In the genomic region with DNA sequence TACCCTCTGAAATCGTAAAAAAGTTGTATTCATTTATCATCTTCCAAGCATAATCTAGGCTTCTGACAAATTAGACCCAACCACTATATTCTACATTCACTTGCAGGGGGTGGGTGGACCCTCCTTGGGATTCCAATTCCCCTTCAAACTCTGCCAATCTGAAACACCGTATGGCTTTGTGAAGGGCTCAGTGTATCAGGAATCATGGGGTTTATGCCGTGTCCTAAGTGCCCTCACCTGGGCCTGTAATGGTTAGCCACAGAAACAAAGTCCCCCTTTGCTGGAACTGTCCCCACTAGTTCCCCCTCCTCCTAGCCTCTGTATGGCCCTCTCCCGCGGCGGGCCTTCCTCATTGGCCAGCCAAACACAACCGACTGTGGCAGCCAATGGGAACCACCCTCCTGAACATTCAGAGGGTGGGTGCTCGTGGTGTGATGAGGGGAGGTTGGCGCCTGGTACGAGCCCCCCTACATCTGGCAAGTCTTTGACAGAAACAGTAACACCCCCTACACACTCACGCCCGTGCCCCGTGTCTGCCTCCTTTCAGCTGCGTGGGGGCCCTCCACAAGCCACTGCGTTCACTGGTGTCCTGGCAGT, we compare ENCODE assay signal across 7 mouse cellular contexts. TPM values are rescaled to one million over a fixed set of nuclear protein-coding genes. Genes with fewer than 3 reads are reported as not detected.
DNase-seq lines count a peak whose midpoint lies in the region; ATAC-seq and TF ChIP-seq lines count a peak whose summit lies in the region.

No protein-coding gene starts in this region.

- no peak overlapping the region for H3K27ac ChIP-seq in testis, adult 2 months (ENCODE audit: control insufficient read depth, insufficient read depth, low read depth, low read length)
- H3K27ac ChIP-seq in embryonic facial prominence, embryonic 10.5 days (replicated peaks), result peak overlapping the region; percentile 77
- H3K27ac ChIP-seq in intestine, embryonic 15.5 days, result no peak overlapping the region

- H3K9me3 ChIP-seq in embryonic facial prominence, embryonic 10.5 days, result no peaks in the 10 kb centered on the region
- H3K9me3 ChIP-seq in intestine, embryonic 15.5 days, result no peaks in the 10 kb centered on the region

- H3K36me3 ChIP-seq in testis, adult 2 months (ENCODE audit: control insufficient read depth, insufficient read depth, low read length), result no peaks in the 10 kb centered on the region
- no peaks in the 10 kb centered on the region for H3K36me3 ChIP-seq in embryonic facial prominence, embryonic 10.5 days (replicated peaks)
- H3K36me3 ChIP-seq in intestine, embryonic 15.5 days, result no peaks in the 10 kb centered on the region

- H3K4me2 ChIP-seq in intestine, embryonic 15.5 days (replicated peaks), result peak overlapping the region; percentile 82

- 28% methylated on average over 15 of the region's 15 CpGs for WGBS in embryonic facial prominence, embryonic 10.5 days
- WGBS in intestine, embryonic 15.5 days, result 30% methylated on average over 15 of the region's 15 CpGs

- H3K4me3 ChIP-seq in testis, adult 2 months (ENCODE audit: control insufficient read depth, low read depth, low read length), result peak overlapping the region; percentile 73
- H3K4me3 ChIP-seq in embryonic facial prominence, embryonic 10.5 days, result peak overlapping the region; percentile 60
- H3K4me3 ChIP-seq in intestine, embryonic 15.5 days (replicated peaks), result peak overlapping the region; percentile 43

- ATAC-seq in intestine, embryonic 15.5 days, result peak; percentile 61
- peak; percentile 32; the same call in 1 of the 2 replicates for ATAC-seq in megakaryocyte progenitor cell, adult 5-6 weeks (replicated peaks; ENCODE audit: poor library complexity)

- DNase-seq in testis, postnatal 10 days (ENCODE audit: low spot score), result no peak
- DNase-seq in embryonic facial prominence, embryonic 10.5 days (ENCODE audit: low spot score), result peak; percentile 66
- peak; percentile 8 for DNase-seq in testis, postnatal 14 days (ENCODE audit: low spot score)
- no peak for DNase-seq in urinary bladder, postnatal 10 days (ENCODE audit: low spot score)

- no peak for TF ChIP-seq CTCF in testis, adult 2 months (IDR thresholded peaks at IDR 0.05; ENCODE audit: control insufficient read depth, insufficient read depth, insufficient replicate concordance, low read depth, low read length)

- H3K27me3 ChIP-seq in testis, adult 2 months (ENCODE audit: control insufficient read depth, insufficient read depth, low read length), result no peaks in the 10 kb centered on the region
- peaks cover 26% of the 10 kb centered on the region for H3K27me3 ChIP-seq in embryonic facial prominence, embryonic 10.5 days (replicated peaks; ENCODE audit: low read depth, poor library complexity, severe bottlenecking)
- no peaks in the 10 kb centered on the region for H3K27me3 ChIP-seq in intestine, embryonic 15.5 days (replicated peaks)

- peaks cover 5% of the 10 kb centered on the region for H3K4me1 ChIP-seq in testis, adult 2 months (ENCODE audit: control insufficient read depth, insufficient read depth, low read length)
- H3K4me1 ChIP-seq in embryonic facial prominence, embryonic 10.5 days, result peaks cover 5% of the 10 kb centered on the region; the same call in 1 of the 2 replicates
- no peaks in the 10 kb centered on the region for H3K4me1 ChIP-seq in intestine, embryonic 15.5 days (replicated peaks)

- no peak overlapping the region for H3K9ac ChIP-seq in intestine, embryonic 15.5 days

- TF ChIP-seq POLR2A in testis, adult 2 months (IDR thresholded peaks at IDR 0.05; ENCODE audit: control insufficient read depth, low read depth, low read length), result no peak

RNA-seq across cellular contexts. Expression of gene Rab33a, which starts 0.8 kb away (rescaled TPM):
- polyA plus RNA-seq in testis, adult 2 months (2012; rRNA removed), result 0.41 and 0.78 TPM in 2 replicates
- polyA plus RNA-seq in embryonic facial prominence, embryonic 10.5 days (2016; fragmentation: Nextera tagmentation; extraction: Ambion mirVana), result 6.4 and 7.1 TPM in 2 replicates
- polyA plus RNA-seq in intestine, embryonic 15.5 days (2015; fragmentation: Nextera tagmentation; extraction: Ambion mirVana), result 5.5 and 7.4 TPM in 2 replicates
- total RNA-seq in megakaryocyte progenitor cell, adult 5-6 weeks (2015), result 0.17 and 0.84 TPM in 2 replicates
- total RNA-seq in megakaryocyte progenitor cell, adult 5-6 weeks (2017), result 0.14 TPM in 1 of 2 replicates, not detected in the other

RNA-seq across cellular contexts. Expression of gene Aifm1, which starts 4.9 kb away (rescaled TPM):
- polyA plus RNA-seq in testis, adult 2 months (2012; rRNA removed), result 4.6 and 5.6 TPM in 2 replicates
- 82.9 and 84.3 TPM in 2 replicates for polyA plus RNA-seq in embryonic facial prominence, embryonic 10.5 days (2016; fragmentation: Nextera tagmentation; extraction: Ambion mirVana)
- 95.1 and 102 TPM in 2 replicates for polyA plus RNA-seq in intestine, embryonic 15.5 days (2015; fragmentation: Nextera tagmentation; extraction: Ambion mirVana)
- 86.4 and 93.7 TPM in 2 replicates for total RNA-seq in megakaryocyte progenitor cell, adult 5-6 weeks (2015)
- total RNA-seq in megakaryocyte progenitor cell, adult 5-6 weeks (2017), result 85.2 and 105 TPM in 2 replicates

RNA-seq across cellular contexts. Expression of gene Elf4, which starts 55.4 kb away (rescaled TPM):
- polyA plus RNA-seq in testis, adult 2 months (2012; rRNA removed), result 2.7 and 4.4 TPM in 2 replicates
- 2.4 TPM in 2 replicates for polyA plus RNA-seq in embryonic facial prominence, embryonic 10.5 days (2016; fragmentation: Nextera tagmentation; extraction: Ambion mirVana)
- polyA plus RNA-seq in intestine, embryonic 15.5 days (2015; fragmentation: Nextera tagmentation; extraction: Ambion mirVana), result 13.0 and 13.9 TPM in 2 replicates
- total RNA-seq in megakaryocyte progenitor cell, adult 5-6 weeks (2015), result 54.9 and 57.2 TPM in 2 replicates
- total RNA-seq in megakaryocyte progenitor cell, adult 5-6 weeks (2017), result 12.7 and 13.2 TPM in 2 replicates

Comparison
In these comparisons a context has a peak if more than half of its experiments do, and no peak if none do; other contexts are left out.
1. DNase-seq: peak in embryonic facial prominence, embryonic 10.5 days (single experiment) and testis, postnatal 14 days (single experiment); none in testis, postnatal 10 days (single experiment) and urinary bladder, postnatal 10 days (single experiment).
2. RNA of gene Aifm1, which starts 4.9 kb away (polyA plus RNA-seq): 95.1 to 102 TPM in intestine, embryonic 15.5 days and 82.9 to 84.3 TPM in embryonic facial prominence, embryonic 10.5 days; 4.6 to 5.6 TPM in testis, adult 2 months; every median in the first group is over 10 times any median in the second.
3. Peak in every context shown above with its lines, with median percentiles within 50 percentile points of each other: H3K4me3 ChIP-seq.